Mouse (Mus musculus): ENCODE measurements around the gene Uts2.
"Not testable (repeated sequence)": the region's sequence is repeated elsewhere in the genome, so short reads cannot be mapped to it uniquely, and the experiment has no call there.

Gene Uts2

DNA sequence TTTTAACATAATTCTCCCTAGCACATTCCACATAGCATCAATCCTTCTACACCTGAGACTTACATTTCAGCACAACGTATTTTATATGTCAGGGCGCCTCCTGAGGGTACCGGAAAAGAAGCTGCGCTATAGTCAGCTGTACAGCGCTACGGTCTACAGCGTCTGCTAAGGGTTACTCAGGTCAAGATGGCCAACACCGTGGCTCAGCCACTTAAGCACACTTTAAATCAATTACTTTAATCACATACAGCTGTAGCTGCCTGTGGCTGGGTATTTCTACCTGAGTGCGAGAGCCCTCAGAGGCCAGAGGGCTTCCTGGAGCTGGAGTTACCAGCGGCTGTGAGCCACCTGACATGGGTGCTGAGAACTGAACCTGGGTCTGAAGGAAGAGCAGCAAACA, 19.0 kb downstream of the Uts2 start:
- DNase-seq (ENCODE audit: low spot score in 2 of 2), result no peak

DNA sequence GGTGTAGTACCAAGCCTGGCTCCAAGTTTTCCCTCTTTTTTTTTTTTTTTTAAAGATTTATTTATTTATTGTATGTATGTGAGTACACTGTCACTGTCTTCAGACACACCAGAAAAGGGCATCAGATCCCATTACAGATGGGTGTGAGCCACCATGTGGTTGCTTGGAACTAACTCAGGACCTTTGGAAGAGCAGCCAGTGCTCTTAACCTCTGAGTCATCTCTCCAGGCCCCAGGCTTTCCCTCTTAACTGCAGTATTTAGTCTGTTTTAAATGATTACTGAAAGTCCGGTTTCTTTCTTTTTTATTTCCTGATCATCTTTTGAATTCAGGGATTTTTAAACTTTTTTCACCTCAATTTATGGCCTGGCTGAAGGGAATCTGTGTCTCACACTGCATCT, 20.5 kb downstream of the Uts2 start:
- DNase-seq (ENCODE audit: low spot score in 2 of 2), result not testable (repeated sequence)

DNA sequence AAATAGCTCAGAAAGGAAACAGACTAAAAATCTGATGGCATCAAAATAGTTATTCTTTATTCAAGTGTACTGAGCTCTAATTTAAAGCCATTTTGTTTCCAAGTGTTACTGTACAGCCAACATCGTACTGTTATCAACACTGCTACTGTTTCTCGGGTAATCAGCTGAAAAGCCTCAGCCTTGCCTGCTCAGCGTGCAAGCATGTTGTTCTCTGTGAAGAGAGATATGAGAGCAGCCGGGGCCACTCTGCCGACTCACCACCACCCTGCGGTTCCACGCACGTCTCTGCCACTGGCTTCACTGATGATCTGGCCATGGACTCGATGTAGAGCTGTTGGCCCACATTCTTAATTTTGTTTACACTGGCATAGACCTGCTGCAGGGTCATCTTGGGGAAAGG, 27.3 kb downstream of the Uts2 start:
- DNase-seq (ENCODE audit: low spot score in 2 of 2), result no peak

DNA sequence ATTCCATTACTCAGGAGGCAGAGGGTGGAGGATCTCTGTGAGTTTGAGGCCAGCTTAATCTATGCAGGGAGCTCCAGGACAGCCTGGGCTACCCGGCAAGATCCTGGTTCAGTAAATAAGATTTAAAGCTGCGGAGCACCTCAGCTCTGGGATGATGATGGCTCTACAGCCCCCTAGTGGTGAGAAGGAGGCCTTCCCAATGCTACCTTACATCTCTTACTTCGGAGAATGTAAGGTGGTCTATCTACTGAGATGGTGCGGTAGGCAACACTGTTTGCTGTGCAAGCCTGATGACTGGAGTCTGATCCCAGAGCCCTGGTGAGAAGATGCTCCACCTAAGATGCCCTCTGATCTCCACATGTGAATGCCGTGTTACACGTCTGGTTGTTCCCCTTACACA, 30.1 kb downstream of the Uts2 start:
- DNase-seq (ENCODE audit: low spot score in 2 of 2), result peak in 1 of 2 experiments; percentile 23

DNA sequence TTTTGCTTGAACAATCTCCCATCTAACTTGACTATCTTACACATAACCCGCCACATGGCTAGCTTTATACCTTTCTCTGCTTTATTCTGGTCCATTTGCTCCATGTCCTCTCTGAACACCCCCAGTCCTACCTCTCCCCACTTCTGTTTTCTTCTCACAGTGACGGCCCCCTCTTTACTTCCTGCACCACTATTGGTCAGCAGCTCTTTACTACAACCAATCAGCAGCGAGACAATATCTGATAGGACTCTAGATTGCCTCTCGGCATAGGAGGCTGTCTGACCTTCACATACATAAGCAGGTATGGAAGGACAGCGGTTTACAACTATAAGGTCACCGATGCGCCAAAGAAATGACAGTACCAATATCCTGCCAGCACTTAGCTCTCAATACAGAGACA, 39.6 kb downstream of the Uts2 start:
- DNase-seq (ENCODE audit: low spot score in 2 of 2), result no peak

DNA sequence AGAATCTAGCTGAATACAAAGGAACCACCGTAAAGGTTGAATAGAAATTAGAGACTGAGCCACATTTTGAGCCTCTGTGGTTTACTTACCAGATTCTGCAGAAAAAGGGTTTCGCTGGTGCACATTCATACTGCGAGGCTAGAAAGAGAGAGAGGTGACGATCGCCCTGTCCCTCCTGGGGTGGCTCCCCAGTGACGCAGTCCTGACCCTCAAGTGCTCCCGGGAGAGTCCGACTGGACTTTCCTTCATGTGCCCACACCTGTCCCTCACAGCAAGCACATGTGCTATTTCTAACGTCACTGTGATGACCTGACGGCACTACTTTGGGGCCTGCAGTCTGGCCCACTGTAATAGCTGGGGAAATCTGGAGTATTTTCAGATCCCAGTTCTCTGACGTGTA, 40.9 kb downstream of the Uts2 start:
- DNase-seq (ENCODE audit: low spot score in 2 of 2), result no peak

DNA sequence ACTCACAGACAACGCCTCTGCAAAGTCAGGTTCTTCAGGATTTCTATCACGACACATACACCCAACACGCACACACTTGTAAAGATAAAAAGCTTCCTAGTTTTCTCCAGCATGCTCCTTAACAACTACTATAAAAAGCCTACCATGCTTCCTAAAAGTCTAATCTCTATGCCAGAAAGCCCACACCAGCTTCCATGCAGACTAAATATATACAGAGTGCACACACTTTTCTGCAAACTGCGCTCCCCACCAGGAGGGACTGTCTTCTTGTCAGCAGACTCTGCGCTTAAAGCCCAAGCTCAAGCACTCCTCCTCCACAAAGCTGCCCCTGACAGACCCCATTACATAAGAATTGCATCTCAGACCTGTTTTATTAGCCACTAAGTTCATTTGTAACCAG, 44.6 kb downstream of the Uts2 start:
- DNase-seq (ENCODE audit: low spot score in 2 of 2), result peak in 1 of 2 experiments; percentile 52

DNA sequence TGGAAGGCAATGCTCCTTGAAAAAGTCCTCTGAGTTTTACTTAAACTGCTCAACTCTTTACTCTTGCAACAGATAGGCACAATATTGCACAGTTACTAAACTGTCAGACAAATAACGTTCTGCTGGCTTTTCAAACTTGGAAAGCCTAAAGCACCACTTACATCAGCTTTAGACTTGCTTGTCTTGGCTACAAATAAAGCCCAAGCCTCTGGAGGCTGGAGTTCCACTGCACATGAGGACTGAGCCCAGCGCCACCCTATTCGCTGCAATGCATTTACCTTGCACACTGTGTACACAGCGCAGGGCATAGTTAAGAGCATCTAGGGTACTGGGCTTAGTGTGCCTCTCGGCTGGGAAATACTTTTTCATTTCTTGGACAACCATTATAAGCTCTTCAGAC, 46.4 kb downstream of the Uts2 start:
- DNase-seq (ENCODE audit: low spot score in 2 of 2), result no peak

DNA sequence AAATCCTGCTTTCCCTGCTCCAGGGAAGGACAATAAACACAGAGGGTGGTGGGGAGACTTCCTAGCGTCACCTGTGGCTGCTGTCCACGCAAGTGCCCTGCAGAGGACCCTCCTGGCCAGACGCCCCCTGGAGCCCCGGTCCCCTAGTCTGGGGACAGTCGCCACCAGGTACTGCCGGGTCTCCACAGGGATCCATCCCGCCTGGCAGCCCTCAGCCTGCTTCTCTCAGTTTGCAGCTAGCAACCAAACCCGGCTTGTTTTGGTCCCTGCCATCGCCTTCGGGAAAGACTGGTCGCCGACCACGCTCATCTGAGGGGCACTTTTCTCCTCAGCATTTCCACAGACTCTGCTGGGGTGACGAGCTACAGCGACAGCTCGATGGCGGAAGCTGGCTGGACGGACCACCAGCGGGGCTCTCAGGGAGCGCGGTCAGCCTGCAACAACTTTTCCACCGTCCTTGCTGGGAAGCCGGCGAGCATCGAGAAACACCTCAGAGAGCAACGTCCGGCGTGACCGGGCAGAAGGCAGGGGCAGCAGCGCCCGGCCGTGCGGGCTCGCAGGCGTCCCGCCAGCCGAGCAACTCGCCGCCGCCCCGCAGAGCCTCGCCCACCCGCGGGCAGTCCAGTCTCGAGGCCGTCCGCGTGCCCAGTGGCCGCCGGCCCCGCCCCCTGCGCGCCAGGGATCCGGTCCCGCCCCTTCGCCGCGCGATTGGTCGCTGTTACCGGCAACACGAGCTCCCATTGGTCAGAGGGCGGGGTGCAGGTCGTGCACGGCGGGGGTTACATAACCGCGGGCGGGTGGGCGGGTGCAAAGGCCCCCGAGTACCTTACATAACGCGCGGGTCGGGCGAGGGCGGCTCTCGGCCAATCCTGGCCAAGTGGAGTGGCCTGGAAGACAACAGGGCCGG, 47.4 kb downstream of the Uts2 start, which contains the start of gene Per3:
Gene Per3, minus strand, starts transcription at position 629 of the 907 bp plus-strand sequence.
- DNase-seq (ENCODE audit: low spot score in 2 of 2), result peak; percentile 92 to 97

DNA sequence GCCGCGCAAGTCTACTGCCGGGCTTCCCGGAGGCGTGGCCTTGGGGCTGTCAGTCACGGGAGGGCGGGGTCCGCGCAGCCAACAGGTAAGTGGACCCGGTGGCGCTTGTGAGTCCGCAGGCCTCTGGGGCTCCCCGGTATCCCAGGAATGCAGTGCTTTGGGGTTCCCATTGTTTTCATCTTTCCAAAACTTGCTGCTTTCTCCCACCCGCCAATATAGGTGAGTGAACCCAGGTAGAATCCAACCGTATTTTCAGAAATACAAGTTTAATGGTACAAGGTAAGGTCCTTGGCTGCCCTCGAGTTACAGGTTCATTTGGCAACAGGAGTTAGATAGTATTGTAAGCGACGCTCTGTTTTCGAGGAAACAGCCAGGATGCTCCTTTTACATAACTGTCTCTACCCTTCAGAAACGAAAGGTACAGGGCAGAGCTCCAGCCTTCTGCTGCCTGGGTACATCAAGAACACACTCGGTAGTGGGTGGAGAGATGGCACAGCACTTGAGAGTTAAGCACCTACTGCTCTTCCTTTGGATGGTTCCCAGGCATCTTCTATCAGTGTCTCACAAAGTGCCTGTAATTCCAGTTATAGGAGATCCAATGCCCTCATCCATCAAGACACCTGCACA, 48.2 kb downstream of the Uts2 start:
- peak in 1 of 2 experiments; percentile 76 for DNase-seq (ENCODE audit: low spot score in 2 of 2)

DNA sequence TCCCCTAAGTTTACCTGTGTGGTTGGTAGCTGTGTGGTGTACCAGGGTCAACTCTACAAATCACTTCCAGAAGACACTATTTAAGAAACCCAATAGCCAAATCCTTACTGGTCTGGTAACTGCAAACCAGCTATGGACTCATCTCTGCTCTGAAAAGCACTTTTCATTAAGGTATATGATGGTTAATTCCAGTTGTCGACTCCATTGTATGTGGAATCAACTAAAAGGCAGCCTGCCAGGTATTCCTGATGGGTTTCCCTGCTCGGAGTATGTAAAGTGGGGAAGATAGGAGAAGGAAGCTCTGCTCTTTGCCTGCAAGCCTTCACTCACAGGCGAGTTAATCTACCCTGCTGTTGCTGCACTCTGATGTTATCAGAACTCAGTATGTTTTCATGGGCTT, 49.6 kb downstream of the Uts2 start:
- DNase-seq (ENCODE audit: low spot score in 2 of 2), result no peak

DNA sequence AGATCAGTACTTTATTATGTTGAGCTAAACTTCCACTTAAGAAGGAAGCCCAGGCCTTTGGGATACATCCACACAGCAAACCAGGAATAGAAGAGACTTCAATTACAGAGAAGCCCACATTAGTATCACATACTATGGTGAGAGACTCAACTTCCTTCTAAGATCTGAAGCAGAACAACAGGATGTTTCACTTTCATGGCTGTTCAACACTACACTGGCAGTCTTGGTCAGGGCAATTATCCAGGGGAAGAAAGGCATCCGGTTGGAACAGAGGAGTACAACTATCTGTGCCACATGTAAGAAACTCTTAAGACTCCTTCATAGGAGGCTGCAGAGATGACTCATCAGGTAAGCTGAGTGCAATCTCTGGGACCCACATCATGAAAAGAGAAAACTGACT, 54.3 kb downstream of the Uts2 start:
- DNase-seq (ENCODE audit: low spot score in 2 of 2), result no peak

All from left cerebral cortex, adult 9 months (tissue).